Mouse (Mus musculus) G1E (cell line): ENCODE data around the gene Ptprg. TPM values are rescaled to one million over a fixed set of nuclear protein-coding genes. Genes with fewer than 3 reads are reported as not detected.

ENCODE experiments used
- ATAC-seq: 2 replicates; pipeline ENCODE4 v1.8.0; 2016; ENCODE audit warnings: mild to moderate bottlenecking; ENCODE audit not compliant: insufficient number of reproducible peaks, poor library complexity, low FRiP score, severe bottlenecking; ENCODE audit errors: extremely low read depth
- DNase-seq: peaks from one replicate; pipeline ENCODE4 v3.0.0; 2012; ENCODE audit warnings: low spot score
- H3K27me3 ChIP-seq: 2 replicates; pipeline ENCODE4 v1.6.1; 2012; ENCODE audit warnings: mild to moderate bottlenecking, low read length, inconsistent platforms; ENCODE audit not compliant: insufficient read depth
- H3K36me3 ChIP-seq: replicated peaks from 2 replicates; pipeline ENCODE3; 2012; ENCODE audit warnings: mild to moderate bottlenecking, inconsistent platforms
- H3K4me1 ChIP-seq: 2 replicates; pipeline ENCODE4 v1.6.1; 2012; ENCODE audit warnings: low read depth, low read length, inconsistent platforms, mixed read lengths; ENCODE audit not compliant: insufficient read depth
- H3K4me3 ChIP-seq: 2 replicates; pipeline ENCODE4 v1.5.1; 2012; ENCODE audit warnings: low read depth, mild to moderate bottlenecking, inconsistent platforms, low read length, moderate library complexity, mixed read lengths
- H3K9me3 ChIP-seq: replicated peaks from 2 replicates; pipeline ENCODE4 v1.6.1; 2012; ENCODE audit warnings: inconsistent platforms
- CTCF ChIP-seq: IDR thresholded peaks from 2 replicates; pipeline ENCODE4 v1.5.1; 2012; ENCODE audit warnings: low read depth, low read length, inconsistent platforms, mixed read lengths
- GATA1 ChIP-seq: IDR thresholded peaks from 2 replicates; pipeline ENCODE4 v1.6.1; 2012; ENCODE audit warnings: borderline replicate concordance, low read length, inconsistent platforms, mixed read lengths
- GATA2 ChIP-seq: IDR thresholded peaks from 2 replicates; pipeline ENCODE4 v1.6.1; 2012; ENCODE audit warnings: low read depth, low read length, inconsistent platforms, borderline replicate concordance
- POLR2AphosphoS5 ChIP-seq: IDR thresholded peaks from 2 replicates; pipeline ENCODE4 v1.6.1; 2012; ENCODE audit warnings: low read depth, low read length, inconsistent platforms; ENCODE audit not compliant: insufficient replicate concordance
- TAL1 ChIP-seq: conservative IDR thresholded peaks from 2 replicates; pipeline ENCODE4 v1.6.1; 2012; ENCODE audit warnings: low read depth, low read length, inconsistent platforms, mixed read lengths
- polyA plus RNA-seq: library from polyadenylated mRNA; stranded (reverse); fragments of >175 nt; gene quantifications from 2 replicates; pipeline ENCODE4 v1.2.3, GENCODE M21; 2012
- total RNA-seq, 2 experiments: library from RNA; stranded (forward) in 1 of 2; stranded (reverse) in 1 of 2; fragments of 200-1000 nt in 1 of 2; fragments of >200 nt in 1 of 2; fragmentation: Nextera tagmentation in 1 of 2; gene quantifications; 2 replicates each; pipeline ENCODE4 v1.2.3; 2014 to 2017

The Ptprg gene
- total and polyA plus RNA-seq, 3 experiments, result 0.05 TPM; not detected in 2

GRCm38 (mm10) chr14:11983031-11983430 is 429.7 kb downstream of the Ptprg start:
- DNase-seq (no peak), ATAC-seq (no peak)
- Histone ChIP-seq H3K4me3 (no peak overlapping the region), H3K36me3 (no peaks in the 10 kb centered on the region), H3K4me1 (no peaks in the 10 kb centered on the region), H3K9me3 (peaks cover 5% of the 10 kb centered on the region; the same call in 1 of the 2 replicates), H3K27me3 (no peaks in the 10 kb centered on the region)
- no peak for TF ChIP-seq CTCF
- TF ChIP-seq GATA2, result no peak
- TF ChIP-seq GATA1, result no peak
- no peak for TF ChIP-seq TAL1
- no peak for TF ChIP-seq POLR2AphosphoS5

GRCm38 (mm10) chr14:11984086-11984485 is 430.8 kb downstream of the Ptprg start:
- TF ChIP-seq POLR2AphosphoS5 (no peak), TAL1 (no peak), CTCF (no peak), GATA1 (no peak), GATA2 (no peak)
- no peak for DNase-seq
- ATAC-seq, result no peak
- no peaks in the 10 kb centered on the region for H3K36me3 ChIP-seq
- no peaks in the 10 kb centered on the region for H3K4me1 ChIP-seq
- no peaks in the 10 kb centered on the region for H3K27me3 ChIP-seq
- H3K9me3 ChIP-seq, result 0 out of 2 replicates have a peak, but pooled peaks cover 4% of the 10 kb centered on the region
- H3K4me3 ChIP-seq, result no peak overlapping the region

GRCm38 (mm10) chr14:11988975-11989374 is 435.6 kb downstream of the Ptprg start:
- TF ChIP-seq CTCF (no peak), GATA1 (no peak), GATA2 (no peak), TAL1 (no peak), POLR2AphosphoS5 (no peak)
- H3K9me3 ChIP-seq, result 0 out of 2 replicates have a peak, but pooled peaks cover 7% of the 10 kb centered on the region
- H3K4me1 ChIP-seq, result no peaks in the 10 kb centered on the region
- DNase-seq, result no peak
- H3K4me3 ChIP-seq, result no peak overlapping the region
- no peaks in the 10 kb centered on the region for H3K36me3 ChIP-seq
- H3K27me3 ChIP-seq, result no peaks in the 10 kb centered on the region
- ATAC-seq, result no peak

- TF ChIP-seq CTCF (no peak), GATA1 (no peak), TAL1 (no peak), GATA2 (no peak), POLR2AphosphoS5 (no peak)
- H3K36me3 ChIP-seq, result no peaks in the 10 kb centered on the region
- DNase-seq, result no peak
- no peaks in the 10 kb centered on the region for H3K4me1 ChIP-seq
- ATAC-seq, result no peak
- no peak overlapping the region for H3K4me3 ChIP-seq
- H3K27me3 ChIP-seq, result no peaks in the 10 kb centered on the region
- 0 out of 2 replicates have a peak, but pooled peaks cover 5% of the 10 kb centered on the region for H3K9me3 ChIP-seq
These were observed 437.8 kb downstream of the Ptprg start for GRCm38 (mm10) chr14:11991151-11991550.

GRCm38 (mm10) chr14:11992111-11992510 is 438.8 kb downstream of the Ptprg start:
- Histone ChIP-seq H3K9me3 (0 out of 2 replicates have a peak, but pooled peaks cover 5% of the 10 kb centered on the region), H3K4me1 (no peaks in the 10 kb centered on the region), H3K36me3 (no peaks in the 10 kb centered on the region), H3K4me3 (no peak overlapping the region), H3K27me3 (no peaks in the 10 kb centered on the region)
- TF ChIP-seq CTCF, result no peak
- TF ChIP-seq GATA2, result no peak
- no peak for TF ChIP-seq GATA1
- no peak for TF ChIP-seq TAL1
- no peak for TF ChIP-seq POLR2AphosphoS5
- DNase-seq (no peak), ATAC-seq (no peak)

- Histone ChIP-seq H3K27me3 (no peaks in the 10 kb centered on the region), H3K4me1 (no peaks in the 10 kb centered on the region), H3K4me3 (no peak overlapping the region), H3K9me3 (0 out of 2 replicates have a peak, but pooled peaks cover 5% of the 10 kb centered on the region), H3K36me3 (no peaks in the 10 kb centered on the region)
- no peak for DNase-seq
- TF ChIP-seq GATA1 (no peak), TAL1 (no peak), CTCF (no peak), GATA2 (no peak), POLR2AphosphoS5 (no peak)
- no peak for ATAC-seq
These were observed 439.2 kb downstream of the Ptprg start for GRCm38 (mm10) chr14:11992534-11992933.

- TF ChIP-seq TAL1 (no peak), POLR2AphosphoS5 (no peak), CTCF (no peak), GATA1 (no peak), GATA2 (no peak)
- no peak overlapping the region for H3K4me3 ChIP-seq
- H3K36me3 ChIP-seq, result no peaks in the 10 kb centered on the region
- H3K27me3 ChIP-seq, result no peaks in the 10 kb centered on the region
- no peaks in the 10 kb centered on the region for H3K4me1 ChIP-seq
- no peaks in the 10 kb centered on the region for H3K9me3 ChIP-seq
- DNase-seq, result no peak
- no peak for ATAC-seq
These were observed 444.2 kb downstream of the Ptprg start for GRCm38 (mm10) chr14:11997555-11997954.
